22 mouse cellular contexts compared by ENCODE assay signal in genomic region chr14:117337271-117337670, GRCm38 (mm10).
DNase-seq lines count a peak whose midpoint lies in the region; ATAC-seq and TF ChIP-seq lines count a peak whose summit lies in the region.
"Had no signal": no experiment of that assay in that cellular context is flagged by ENCODE, and none has a peak within 500 bp of the region (broad histone marks: within the 10 kb centered on the region; RNA-seq: fewer than 3 reads in every experiment).

No protein-coding gene starts in this region.

- no peak for TF ChIP-seq CTCF in forebrain, postnatal 0 days (IDR thresholded peaks at IDR 0.05; ENCODE audit: low read depth)
- no peak for TF ChIP-seq CTCF in brain, embryonic 14.5 days (IDR thresholded peaks at IDR 0.05; ENCODE audit: borderline replicate concordance, extremely low read depth, insufficient read depth, insufficient read length)

- no peaks in the 10 kb centered on the region for H3K36me3 ChIP-seq in forebrain, embryonic 12.5 days (replicated peaks)
- H3K36me3 ChIP-seq in forebrain, postnatal 0 days (ENCODE audit: insufficient read depth): no peaks in the 10 kb centered on the region
- H3K36me3 ChIP-seq in hindbrain, embryonic 16.5 days (ENCODE audit: control insufficient read depth, insufficient read depth, low read length): no peaks in the 10 kb centered on the region
- no peaks in the 10 kb centered on the region for H3K36me3 ChIP-seq in hindbrain, embryonic 11.5 days (ENCODE audit: control insufficient read depth, insufficient read depth, low read length)
- no peaks in the 10 kb centered on the region for H3K36me3 ChIP-seq in neural tube, embryonic 13.5 days
- no peaks in the 10 kb centered on the region for H3K36me3 ChIP-seq in neural tube, embryonic 15.5 days
- H3K36me3 ChIP-seq: embryonic facial prominence, embryonic 12.5 days; heart, embryonic 13.5 days; hindbrain, embryonic 12.5 days had no signal

- 0 out of 2 replicates have a peak, but pooled peaks have one; percentile 65 for ATAC-seq in forebrain, embryonic 12.5 days (ENCODE audit: low FRiP score)
- ATAC-seq in forebrain, postnatal 0 days: no peak
- 0 out of 2 replicates have a peak, but pooled peaks have one; percentile 40 for ATAC-seq in hindbrain, embryonic 16.5 days
- ATAC-seq in hindbrain, embryonic 11.5 days (ENCODE audit: low FRiP score): no peak
- ATAC-seq in neural tube, embryonic 13.5 days (ENCODE audit: low read depth): peak; percentile 59; the same call in 1 of the 2 replicates
- no peak for ATAC-seq in neural tube, embryonic 15.5 days (ENCODE audit: low FRiP score)
- ATAC-seq: CD4-positive, CD25-positive, alpha-beta regulatory T cell, adult 4 months; hindbrain, postnatal 0 days; Patski had no signal

- no peak overlapping the region for H3K4me3 ChIP-seq in forebrain, embryonic 12.5 days (replicated peaks)
- H3K4me3 ChIP-seq in forebrain, postnatal 0 days (ENCODE audit: low read depth, low read length): no peak overlapping the region
- H3K4me3 ChIP-seq in hindbrain, embryonic 16.5 days (ENCODE audit: low read length): no peak overlapping the region
- H3K4me3 ChIP-seq in hindbrain, embryonic 11.5 days (ENCODE audit: low read depth, low read length): no peak overlapping the region
- no peak overlapping the region for H3K4me3 ChIP-seq in neural tube, embryonic 13.5 days
- H3K4me3 ChIP-seq in neural tube, embryonic 15.5 days (replicated peaks): no peak overlapping the region
- H3K4me3 ChIP-seq: embryonic facial prominence, embryonic 12.5 days; heart, embryonic 13.5 days; hindbrain, embryonic 12.5 days had no signal

- H3K9ac ChIP-seq in forebrain, embryonic 12.5 days: no peak overlapping the region
- H3K9ac ChIP-seq in forebrain, postnatal 0 days: no peak overlapping the region
- no peak overlapping the region for H3K9ac ChIP-seq in hindbrain, embryonic 16.5 days (ENCODE audit: low read depth, low read length)
- no peak overlapping the region for H3K9ac ChIP-seq in hindbrain, embryonic 11.5 days (ENCODE audit: low read depth, low read length)
- H3K9ac ChIP-seq in neural tube, embryonic 13.5 days: no peak overlapping the region
- H3K9ac ChIP-seq in neural tube, embryonic 15.5 days (replicated peaks): no peak overlapping the region
- H3K9ac ChIP-seq: embryonic facial prominence, embryonic 12.5 days; heart, embryonic 13.5 days; hindbrain, embryonic 12.5 days had no signal

- H3K27me3 ChIP-seq in forebrain, embryonic 12.5 days: no peaks in the 10 kb centered on the region
- no peaks in the 10 kb centered on the region for H3K27me3 ChIP-seq in forebrain, postnatal 0 days (ENCODE audit: insufficient read depth, low read length)
- no peaks in the 10 kb centered on the region for H3K27me3 ChIP-seq in hindbrain, embryonic 16.5 days (replicated peaks; ENCODE audit: control insufficient read depth, insufficient read depth, low read length)
- H3K27me3 ChIP-seq in hindbrain, embryonic 11.5 days (ENCODE audit: control insufficient read depth, insufficient read depth, low read length): no peaks in the 10 kb centered on the region
- no peaks in the 10 kb centered on the region for H3K27me3 ChIP-seq in neural tube, embryonic 13.5 days
- no peaks in the 10 kb centered on the region for H3K27me3 ChIP-seq in neural tube, embryonic 15.5 days (replicated peaks)
- H3K27me3 ChIP-seq: embryonic facial prominence, embryonic 12.5 days; heart, embryonic 13.5 days; hindbrain, embryonic 12.5 days; Patski had no signal

- no peak overlapping the region for H3K27ac ChIP-seq in forebrain, embryonic 12.5 days
- no peak overlapping the region for H3K27ac ChIP-seq in forebrain, postnatal 0 days (ENCODE audit: low read depth, low read length)
- H3K27ac ChIP-seq in hindbrain, embryonic 16.5 days (ENCODE audit: low read depth, low read length): no peak overlapping the region
- H3K27ac ChIP-seq in hindbrain, embryonic 11.5 days (ENCODE audit: low read depth, low read length): no peak overlapping the region
- no peak overlapping the region for H3K27ac ChIP-seq in neural tube, embryonic 13.5 days (replicated peaks)
- H3K27ac ChIP-seq in neural tube, embryonic 15.5 days (replicated peaks): no peak overlapping the region
- H3K27ac ChIP-seq: embryonic facial prominence, embryonic 12.5 days; heart, embryonic 13.5 days; hindbrain, embryonic 12.5 days; hindbrain, postnatal 0 days had no signal

- no peak for DNase-seq in forebrain, postnatal 0 days
- no peak for DNase-seq in hindbrain, embryonic 11.5 days (ENCODE audit: low spot score)
- peak; percentile 57 for DNase-seq in brain, embryonic 14.5 days (ENCODE audit: low read depth)
- DNase-seq in left cerebral cortex, postnatal 25 days (ENCODE audit: low spot score in 2 of 2): no peak
- DNase-seq: adrenal gland, postnatal 10 days; B cell, adult 2 months; cerebellum, adult 11-12 months; cerebellum, adult 9-10 months; cerebellum, postnatal 25 days; gastrocnemius, postnatal 36 days; heart, adult 11 months; heart, postnatal 36 days had no signal

- no peak overlapping the region for H3K4me2 ChIP-seq in forebrain, embryonic 12.5 days
- H3K4me2 ChIP-seq in forebrain, postnatal 0 days (ENCODE audit: low read depth): no peak overlapping the region
- H3K4me2 ChIP-seq in hindbrain, embryonic 16.5 days (ENCODE audit: low read length): no peak overlapping the region
- no peak overlapping the region for H3K4me2 ChIP-seq in hindbrain, embryonic 11.5 days (replicated peaks; ENCODE audit: low read depth, low read length)
- no peak overlapping the region for H3K4me2 ChIP-seq in neural tube, embryonic 13.5 days
- no peak overlapping the region for H3K4me2 ChIP-seq in neural tube, embryonic 15.5 days
- H3K4me2 ChIP-seq: embryonic facial prominence, embryonic 12.5 days; heart, embryonic 13.5 days; hindbrain, embryonic 12.5 days had no signal

- H3K4me1 ChIP-seq in forebrain, embryonic 12.5 days: peaks cover 3% of the 10 kb centered on the region
- no peaks in the 10 kb centered on the region for H3K4me1 ChIP-seq in forebrain, postnatal 0 days (ENCODE audit: insufficient read depth)
- H3K4me1 ChIP-seq in hindbrain, embryonic 16.5 days (ENCODE audit: control insufficient read depth, insufficient read depth, low read depth, low read length): peaks cover 2% of the 10 kb centered on the region; the same call in 1 of the 2 replicates
- H3K4me1 ChIP-seq in hindbrain, embryonic 11.5 days (replicated peaks; ENCODE audit: control insufficient read depth, insufficient read depth, low read length): no peaks in the 10 kb centered on the region
- H3K4me1 ChIP-seq in neural tube, embryonic 13.5 days (replicated peaks): peaks cover 4% of the 10 kb centered on the region; the same call in 1 of the 2 replicates
- no peaks in the 10 kb centered on the region for H3K4me1 ChIP-seq in neural tube, embryonic 15.5 days
- H3K4me1 ChIP-seq: heart, embryonic 13.5 days had no signal

- TF ChIP-seq POLR2A in brain, embryonic 14.5 days (IDR thresholded peaks at IDR 0.05; ENCODE audit: borderline replicate concordance, extremely low read depth, insufficient read depth, insufficient read length, poor library complexity, severe bottlenecking): no peak

- intact Hi-C loops in left cerebral cortex, postnatal 25 days (cut with DNase I): no loop called here

- WGBS in forebrain, embryonic 12.5 days: 15% methylated on average over 1 of the region's 1 CpGs
- WGBS in forebrain, postnatal 0 days: 30% methylated on average over 1 of the region's 1 CpGs
- 52% methylated on average over 1 of the region's 1 CpGs for WGBS in hindbrain, embryonic 16.5 days
- 49% methylated on average over 1 of the region's 1 CpGs for WGBS in hindbrain, embryonic 11.5 days
- WGBS in neural tube, embryonic 13.5 days: 59% methylated on average over 1 of the region's 1 CpGs
- 56% methylated on average over 1 of the region's 1 CpGs for WGBS in neural tube, embryonic 15.5 days

- H3K9me3 ChIP-seq in forebrain, embryonic 12.5 days: no peaks in the 10 kb centered on the region
- no peaks in the 10 kb centered on the region for H3K9me3 ChIP-seq in forebrain, postnatal 0 days (ENCODE audit: low read length)
- H3K9me3 ChIP-seq in hindbrain, embryonic 16.5 days (ENCODE audit: control insufficient read depth, low read length): no peaks in the 10 kb centered on the region
- no peaks in the 10 kb centered on the region for H3K9me3 ChIP-seq in hindbrain, embryonic 11.5 days (ENCODE audit: control insufficient read depth, low read length)
- no peaks in the 10 kb centered on the region for H3K9me3 ChIP-seq in neural tube, embryonic 13.5 days
- no peaks in the 10 kb centered on the region for H3K9me3 ChIP-seq in neural tube, embryonic 15.5 days (replicated peaks)
- H3K9me3 ChIP-seq: embryonic facial prominence, embryonic 12.5 days; heart, embryonic 13.5 days; hindbrain, embryonic 12.5 days had no signal

Comparison
In these comparisons a context has a peak if more than half of its experiments do, and no peak if none do; other contexts are left out.
1. ATAC-seq: peak in forebrain, embryonic 12.5 days (single experiment), hindbrain, embryonic 16.5 days (single experiment) and neural tube, embryonic 13.5 days (single experiment); none in forebrain, postnatal 0 days (single experiment), hindbrain, embryonic 11.5 days (single experiment) and neural tube, embryonic 15.5 days (single experiment).